Mouse (Mus musculus) limb, embryonic 12.5 days (tissue): Measurements from ENCODE around the gene Slco1a4. TPM values are rescaled to one million over a fixed set of nuclear protein-coding genes. Genes with fewer than 3 reads are reported as not detected.

Experiments
- ATAC-seq: fragments of 200-750 bp; cut with Nextera tagmentation; 2 replicates; pipeline ENCODE4 v1.8.0; 2017; ENCODE audit warnings: low read depth, moderate TSS enrichment; ENCODE audit not compliant: insufficient number of reproducible peaks, insufficient read depth, low FRiP score, low TSS enrichment
- H3K27ac ChIP-seq: fragments of 300-500 bp; sonication (generic); 2 replicates; pipeline ENCODE4 v1.5.1; 2016; ENCODE audit warnings: mild to moderate bottlenecking, moderate library complexity
- H3K27me3 ChIP-seq: fragments of 300-500 bp; sonication (generic); 2 replicates; pipeline ENCODE4 v1.6.1; 2016; ENCODE audit warnings: mild to moderate bottlenecking, moderate library complexity
- H3K36me3 ChIP-seq: fragments of 300-500 bp; sonication (generic); 2 replicates; pipeline ENCODE4 v1.6.1; 2016; ENCODE audit warnings: mild to moderate bottlenecking, moderate library complexity
- H3K4me1 ChIP-seq: fragments of 300-500 bp; sonication (generic); replicated peaks from 2 replicates; pipeline ENCODE4 v1.6.1; 2016
- H3K4me2 ChIP-seq: fragments of 300-500 bp; sonication (generic); 2 replicates; pipeline ENCODE4 v1.6.1; 2016; ENCODE audit warnings: mild to moderate bottlenecking, moderate library complexity
- H3K4me3 ChIP-seq: fragments of 300-500 bp; sonication (generic); replicated peaks from 2 replicates; pipeline ENCODE4 v1.5.1; 2016; ENCODE audit warnings: mild to moderate bottlenecking
- H3K9ac ChIP-seq: fragments of 300-500 bp; sonication (generic); replicated peaks from 2 replicates; pipeline ENCODE4 v1.6.1; 2016; ENCODE audit warnings: mild to moderate bottlenecking, moderate library complexity
- H3K9me3 ChIP-seq: fragments of 300-500 bp; sonication (generic); 2 replicates; pipeline ENCODE4 v1.6.1; 2016; ENCODE audit warnings: mild to moderate bottlenecking, moderate library complexity
- WGBS: fragments of 180-500 bp; shearing (Covaris S2); methylation state at CpG from one replicate; pipeline ENCODE4 v1.1.7; 2016; 5-methylcytosine and 5-hydroxymethylcytosine counted together
- polyA plus RNA-seq: library from polyadenylated mRNA; unstranded; fragments of >200 nt; fragmentation: Nextera tagmentation; extraction: Ambion mirVana; gene quantifications from 2 replicates; pipeline ENCODE4 v1.2.1, GENCODE M21; 2016

Gene Slco1a4
- polyA plus RNA-seq, 1 experiment from 2014 or later: not detected

DNA sequence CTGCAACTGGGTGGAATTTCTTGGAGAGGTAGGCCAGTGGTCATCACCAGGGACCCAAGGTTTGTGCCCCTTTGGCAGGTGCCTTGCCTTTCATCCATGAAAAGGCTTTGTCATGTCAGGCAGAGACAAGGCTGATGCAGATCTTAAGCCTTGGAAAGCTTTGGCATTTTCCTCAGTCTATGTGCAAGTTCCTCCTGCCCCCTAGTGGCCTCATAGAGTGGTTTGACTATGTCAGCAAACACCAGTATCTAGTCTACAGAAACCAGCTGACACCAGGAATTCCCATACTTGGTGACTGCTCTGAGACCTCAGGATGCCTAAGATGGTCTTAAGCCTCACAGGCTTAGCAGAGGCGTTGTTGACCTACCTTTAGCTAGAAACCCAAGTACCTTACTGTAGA lies 58.2 kb downstream of the Slco1a4 start:
- Histone ChIP-seq H3K4me2 (no peak overlapping the region), H3K36me3 (no peaks in the 10 kb centered on the region), H3K4me1 (no peaks in the 10 kb centered on the region), H3K27me3 (no peaks in the 10 kb centered on the region), H3K4me3 (no peak overlapping the region), H3K27ac (no peak overlapping the region), H3K9ac (no peak overlapping the region), H3K9me3 (no peaks in the 10 kb centered on the region)
- WGBS: 30% methylated on average over 1 of the region's 1 CpGs
- no peak; the same call in 1 of the 2 replicates for ATAC-seq

DNA sequence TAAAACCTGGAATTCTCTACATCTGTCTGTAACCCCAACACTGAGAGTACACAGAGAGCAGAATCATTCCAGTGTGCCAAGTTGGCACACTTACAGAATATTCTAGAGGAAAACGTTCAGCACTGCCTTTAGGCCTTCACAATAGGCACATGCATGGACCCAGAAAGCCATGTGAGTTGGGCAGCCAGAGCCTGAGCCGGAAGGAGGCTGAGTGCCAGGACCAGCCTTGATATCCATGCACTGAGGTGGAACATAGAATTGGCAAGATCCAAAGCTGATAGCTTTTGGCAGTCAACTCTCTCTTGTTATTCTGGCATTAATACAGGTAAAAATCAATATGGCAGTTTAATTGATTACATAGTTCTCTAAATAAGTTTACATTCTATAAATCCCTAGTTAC lies 81.5 kb downstream of the Slco1a4 start:
- Histone ChIP-seq H3K4me2 (no peak overlapping the region), H3K36me3 (no peaks in the 10 kb centered on the region), H3K9ac (no peak overlapping the region), H3K4me1 (no peaks in the 10 kb centered on the region), H3K9me3 (no peaks in the 10 kb centered on the region), H3K27me3 (no peaks in the 10 kb centered on the region), H3K4me3 (no peak overlapping the region), H3K27ac (no peak overlapping the region)
- ATAC-seq: no peak
- WGBS: 83% methylated on average over 2 of the region's 2 CpGs

DNA sequence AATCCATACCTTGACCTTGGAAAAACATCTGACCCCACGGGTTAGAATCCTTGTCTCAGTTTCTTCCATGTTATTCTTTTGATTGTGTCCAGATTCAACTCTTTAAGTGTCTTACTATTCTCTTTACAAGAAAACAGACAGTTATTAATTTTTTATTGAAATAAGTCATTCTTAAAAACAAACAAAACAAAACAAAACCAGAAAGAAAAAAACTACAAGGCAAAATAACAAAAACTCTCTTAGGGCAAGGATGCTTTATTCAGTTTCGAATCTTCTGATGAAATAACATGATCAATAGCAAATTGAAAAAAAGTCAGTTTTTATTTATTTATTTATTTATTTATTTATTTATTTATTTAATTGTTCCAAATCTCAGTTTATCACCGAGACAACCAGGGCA lies 82.3 kb downstream of the Slco1a4 start, which contains the start of gene Gm5724:
Gene Gm5724 (minus strand): TSS at position 101 of the 400 bp plus-strand sequence.
- Histone ChIP-seq H3K36me3 (no peaks in the 10 kb centered on the region), H3K9me3 (no peaks in the 10 kb centered on the region), H3K9ac (no peak within 1 kb of the TSS), H3K4me2 (no peak within 1 kb of the TSS), H3K27me3 (no peaks in the 10 kb centered on the region), H3K4me1 (no peaks in the 10 kb centered on the region), H3K4me3 (no peak within 1 kb of the TSS), H3K27ac (no peak within 1 kb of the TSS)
- no peak for ATAC-seq
- WGBS: 91% methylated on average over 3 of the region's 3 CpGs

Other genes with a start within 250 kb of the Slco1a4 start
- not detected in 2 replicates for gene Slco1b2, start 226.7 kb downstream of the Slco1a4 start, polyA plus RNA-seq
- not detected in 2 replicates for gene Gm5724, start 82.4 kb downstream of the Slco1a4 start, polyA plus RNA-seq
- gene Slco1a1, start 90.8 kb upstream of the Slco1a4 start, polyA plus RNA-seq: not detected in 2 replicates
- gene Gm6614, start 155.2 kb upstream of the Slco1a4 start, polyA plus RNA-seq: not detected in 2 replicates